Mouse (Mus musculus): ENCODE data around the gene Map3k12. TPM values are rescaled to one million over a fixed set of nuclear protein-coding genes. Genes with fewer than 3 reads are reported as not detected.

Map3k12 gene
- total RNA-seq, 1 experiment from 2014 or later = 0.93 TPM

DNA sequence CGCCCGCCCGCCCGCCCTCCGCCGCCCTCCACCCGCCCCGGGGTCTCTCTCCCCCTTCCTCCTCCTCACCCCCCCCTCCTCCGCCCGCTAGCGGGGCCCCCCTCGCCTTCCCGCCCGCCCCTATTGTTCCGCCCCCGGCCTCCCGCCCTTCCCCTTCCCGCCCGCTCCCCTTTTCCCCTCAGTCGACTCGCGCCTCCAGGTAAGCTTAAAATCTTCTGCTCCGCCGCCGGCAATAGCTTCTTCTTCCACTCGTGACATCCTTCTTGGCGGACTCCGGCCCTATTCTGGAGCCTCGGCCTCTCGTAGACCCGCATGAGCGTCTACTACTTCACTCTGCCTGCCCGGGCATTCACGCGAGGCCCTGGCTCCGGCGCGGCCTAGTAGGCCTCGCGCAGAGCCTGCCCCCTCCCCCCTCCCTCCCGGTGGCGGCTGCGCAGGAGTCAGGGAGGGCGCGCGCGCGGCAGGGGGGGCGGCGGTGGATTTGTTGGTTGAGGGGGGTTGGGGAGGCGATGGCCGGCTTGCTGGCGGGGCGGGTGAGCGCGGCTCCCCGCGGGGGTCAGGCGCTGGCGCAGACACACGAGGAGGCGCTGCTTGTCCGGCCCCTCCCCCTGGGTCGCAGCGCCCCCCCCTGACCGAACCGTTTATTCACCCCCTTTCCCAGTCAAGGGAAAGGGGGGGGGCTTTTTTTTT is 46.1 kb downstream of the Map3k12 start:
- ATAC-seq (ENCODE audit: extremely low read depth, insufficient number of reproducible peaks, low FRiP score, poor library complexity, severe bottlenecking) = peak; percentile 34; the same call in 1 of the 2 replicates

GRCm38 (mm10) chr15:102470183-102470604 is 46.7 kb downstream of the Map3k12 start, which contains the start of gene Pcbp2:
Gene Pcbp2 (plus strand): TSS chr15:102470539.
- ATAC-seq (ENCODE audit: extremely low read depth, insufficient number of reproducible peaks, low FRiP score, poor library complexity, severe bottlenecking) = peak; percentile 98

GRCm38 (mm10) chr15:102468675-102469370 is 48.0 kb downstream of the Map3k12 start:
- no peak for ATAC-seq (ENCODE audit: extremely low read depth, insufficient number of reproducible peaks, low FRiP score, poor library complexity, severe bottlenecking)

DNA sequence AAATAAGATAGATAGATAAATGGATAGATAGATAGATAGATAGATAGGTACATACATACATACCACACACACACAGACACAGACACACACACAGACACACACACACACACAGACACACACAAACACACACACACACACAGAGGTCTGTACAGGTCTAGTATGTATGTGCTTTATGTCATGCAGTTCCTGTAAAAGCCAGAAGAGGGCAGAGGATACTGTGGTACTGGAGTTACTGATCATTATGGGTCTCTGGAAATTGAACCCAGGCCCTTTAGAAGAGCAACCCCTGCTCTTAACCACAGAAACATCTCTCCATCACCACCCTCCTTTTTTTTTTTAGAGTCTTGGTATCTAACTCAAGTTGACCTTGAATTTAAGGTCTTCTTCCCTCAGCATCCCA is 53.2 kb downstream of the Map3k12 start:
- ATAC-seq (ENCODE audit: extremely low read depth, insufficient number of reproducible peaks, low FRiP score, poor library complexity, severe bottlenecking) = 0 out of 2 replicates have a peak, but pooled peaks have one; percentile 23

- no peak for ATAC-seq (ENCODE audit: extremely low read depth, insufficient number of reproducible peaks, low FRiP score, poor library complexity, severe bottlenecking)
These were observed 55.3 kb downstream of the Map3k12 start for GRCm38 (mm10) chr15:102461430-102462075.

DNA sequence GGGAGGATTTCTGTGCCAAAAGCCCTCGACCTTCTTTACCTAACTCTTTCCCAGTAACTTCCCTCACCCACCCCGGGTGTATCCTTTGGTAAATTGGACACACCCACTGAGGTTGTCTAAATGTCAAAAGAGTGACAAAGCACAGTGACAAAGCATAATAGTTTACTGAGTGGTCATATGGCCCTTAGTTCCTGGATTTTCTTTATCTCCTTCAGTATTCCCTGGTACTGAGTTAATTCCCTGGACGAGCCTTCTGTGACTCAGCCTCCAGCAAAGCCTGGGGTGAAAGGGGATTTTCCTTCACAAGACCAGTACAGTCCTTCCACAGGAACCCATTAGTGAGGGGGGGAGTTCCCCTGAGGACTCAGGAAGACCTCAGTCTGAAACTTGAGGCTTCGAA is 55.9 kb downstream of the Map3k12 start:
- no peak for ATAC-seq (ENCODE audit: extremely low read depth, insufficient number of reproducible peaks, low FRiP score, poor library complexity, severe bottlenecking)

GRCm38 (mm10) chr15:102460409-102460808 is 56.5 kb downstream of the Map3k12 start:
- ATAC-seq (ENCODE audit: extremely low read depth, insufficient number of reproducible peaks, low FRiP score, poor library complexity, severe bottlenecking) = no peak

DNA sequence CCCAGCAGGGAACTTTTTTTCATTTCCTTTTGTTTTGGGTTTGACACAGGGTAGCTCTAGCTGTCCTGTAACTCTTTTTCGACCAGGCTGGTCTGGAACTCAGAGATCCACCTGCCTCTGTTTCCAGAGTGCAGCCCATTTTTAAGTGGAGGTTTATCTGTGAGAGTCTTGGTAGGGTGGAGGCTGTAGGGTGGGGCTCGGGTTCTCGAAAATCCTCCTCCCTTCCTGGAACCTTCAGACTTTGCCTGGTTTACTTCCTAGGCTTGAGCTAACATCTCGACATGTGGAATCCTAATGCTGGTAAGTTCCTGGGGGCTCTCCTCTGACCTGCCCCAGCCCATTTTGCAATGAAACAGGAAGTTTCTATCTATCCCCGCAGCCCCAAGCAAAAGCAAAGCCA is 57.0 kb downstream of the Map3k12 start:
- no peak for ATAC-seq (ENCODE audit: extremely low read depth, insufficient number of reproducible peaks, low FRiP score, poor library complexity, severe bottlenecking)

GRCm38 (mm10) chr15:102459381-102459780 is 57.5 kb downstream of the Map3k12 start:
- ATAC-seq (ENCODE audit: extremely low read depth, insufficient number of reproducible peaks, low FRiP score, poor library complexity, severe bottlenecking) = no peak

DNA sequence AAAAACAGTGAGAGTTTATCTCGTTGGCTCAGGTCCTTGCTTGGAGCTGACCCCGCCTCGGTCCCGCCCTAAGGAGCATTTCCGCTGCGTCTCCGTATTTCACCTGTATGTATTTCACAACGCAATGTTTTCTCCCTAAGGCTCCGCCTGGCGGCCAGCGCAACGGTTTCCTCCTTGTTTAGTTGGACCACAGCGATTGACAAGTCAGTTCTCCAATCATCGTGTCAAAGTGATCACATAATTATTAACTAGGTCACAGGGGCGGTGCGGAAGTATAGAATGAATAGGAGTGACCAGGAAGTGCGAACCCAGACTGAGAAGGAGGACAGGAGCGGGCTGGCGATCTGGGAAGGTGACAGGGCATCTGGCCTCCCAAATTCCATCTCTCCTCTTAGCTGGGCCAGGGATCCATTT is 58.0 kb downstream of the Map3k12 start, which contains the start of gene Prr13:
Gene Prr13, plus strand, starts transcription at position 125 of the 414 bp plus-strand sequence.
- peak; percentile 92 for ATAC-seq (ENCODE audit: extremely low read depth, insufficient number of reproducible peaks, low FRiP score, poor library complexity, severe bottlenecking)

DNA sequence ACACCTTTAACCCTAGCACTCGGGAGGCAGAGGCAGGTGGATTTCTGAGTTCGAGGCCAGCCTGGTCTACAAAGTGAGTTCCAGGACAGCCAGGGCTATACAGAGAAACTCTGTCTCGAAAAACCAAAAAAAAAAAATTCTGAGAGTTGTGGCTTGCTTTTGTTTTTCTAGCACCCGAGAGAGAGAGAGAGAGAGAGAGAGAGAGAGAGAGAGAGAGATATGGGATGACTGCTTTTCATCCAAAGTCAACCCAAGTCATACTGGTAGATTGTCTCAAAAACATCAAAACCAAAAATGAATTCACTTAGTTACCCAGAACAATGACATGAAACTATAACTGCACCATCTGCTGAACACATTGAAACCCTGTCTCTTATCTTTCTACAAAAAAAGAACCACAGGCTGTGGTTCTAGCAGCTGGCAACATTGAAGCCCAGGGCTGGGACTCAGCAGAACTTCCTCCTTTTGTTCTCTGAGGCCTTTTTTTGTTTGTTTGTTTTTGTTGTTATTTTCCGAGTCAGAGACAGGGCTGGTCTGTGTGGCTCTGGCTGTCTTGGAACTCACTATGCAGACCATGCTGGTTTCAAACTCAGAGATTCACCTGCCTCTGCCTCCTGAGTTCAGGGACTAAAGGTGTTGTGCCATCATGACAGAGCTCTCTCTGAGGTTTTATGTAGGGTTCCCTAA is 58.7 kb downstream of the Map3k12 start:
- no peak for ATAC-seq (ENCODE audit: extremely low read depth, insufficient number of reproducible peaks, low FRiP score, poor library complexity, severe bottlenecking)

- no peak for ATAC-seq (ENCODE audit: extremely low read depth, insufficient number of reproducible peaks, low FRiP score, poor library complexity, severe bottlenecking)
These were observed 60.9 kb downstream of the Map3k12 start for GRCm38 (mm10) chr15:102455993-102456392.

DNA sequence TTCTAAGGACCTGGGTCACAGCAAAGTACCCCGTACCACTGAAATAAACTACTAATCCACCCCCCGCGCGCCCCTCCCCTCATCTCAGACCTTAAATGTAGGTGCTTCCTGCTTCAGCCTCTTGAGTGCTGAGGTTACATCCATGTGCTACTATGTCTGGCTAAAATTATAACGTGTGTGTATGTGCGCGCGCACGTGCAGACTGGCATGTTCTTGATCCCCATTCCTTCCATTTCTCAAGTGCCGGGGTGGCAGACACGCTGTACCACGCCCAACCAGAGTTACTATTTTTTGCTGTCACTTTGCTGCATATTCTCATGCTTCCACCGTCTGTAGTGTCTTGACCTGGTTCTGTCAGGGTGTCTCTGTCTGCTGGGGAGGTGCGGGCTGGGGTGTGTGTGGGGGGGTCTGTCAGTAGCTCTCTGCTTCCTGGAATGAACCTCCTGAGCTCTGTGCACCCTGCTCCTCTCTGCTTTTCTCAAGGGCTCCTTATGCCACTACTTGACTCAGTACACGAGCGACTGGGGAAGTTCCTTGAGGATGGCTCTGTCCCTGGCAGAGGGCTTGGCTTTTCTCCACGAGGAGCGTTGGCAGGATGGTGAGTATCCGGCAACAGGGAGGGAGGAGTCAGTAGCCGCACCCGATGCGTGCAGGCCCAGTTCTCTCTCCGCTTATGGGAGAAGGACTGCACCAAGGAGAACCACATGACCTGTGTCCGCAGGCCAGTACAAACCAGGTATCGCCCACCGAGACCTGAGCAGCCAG is 65.0 kb downstream of the Map3k12 start:
- no peak for ATAC-seq (ENCODE audit: extremely low read depth, insufficient number of reproducible peaks, low FRiP score, poor library complexity, severe bottlenecking)

DNA sequence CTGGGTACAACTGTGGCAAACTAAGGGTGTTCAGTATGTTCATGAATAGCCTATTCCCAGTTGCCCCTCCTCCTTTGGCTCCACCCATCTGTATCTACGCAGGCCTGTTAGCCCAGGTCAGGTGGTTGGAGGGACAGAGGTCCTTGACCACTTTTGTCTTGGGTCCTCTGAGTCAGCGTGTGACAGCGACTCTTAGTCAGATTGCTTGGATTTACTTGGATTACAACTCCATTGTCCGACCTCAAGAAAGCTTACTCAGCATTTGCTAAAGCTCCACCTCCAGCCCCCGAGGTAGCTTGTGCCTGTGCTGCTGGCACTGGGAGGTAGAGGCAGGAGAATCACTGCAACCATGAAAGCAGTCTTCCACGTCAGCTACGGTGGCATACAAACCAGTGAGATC is 65.9 kb downstream of the Map3k12 start:
- ATAC-seq (ENCODE audit: extremely low read depth, insufficient number of reproducible peaks, low FRiP score, poor library complexity, severe bottlenecking) = no peak

- no peak for ATAC-seq (ENCODE audit: extremely low read depth, insufficient number of reproducible peaks, low FRiP score, poor library complexity, severe bottlenecking)
These were observed 67.5 kb downstream of the Map3k12 start for GRCm38 (mm10) chr15:102449366-102449765.

All from neutrophil, adult 5-6 weeks (primary cell).